Mouse (Mus musculus): ENCODE data around the gene Mtg2.

Gene Mtg2

DNA sequence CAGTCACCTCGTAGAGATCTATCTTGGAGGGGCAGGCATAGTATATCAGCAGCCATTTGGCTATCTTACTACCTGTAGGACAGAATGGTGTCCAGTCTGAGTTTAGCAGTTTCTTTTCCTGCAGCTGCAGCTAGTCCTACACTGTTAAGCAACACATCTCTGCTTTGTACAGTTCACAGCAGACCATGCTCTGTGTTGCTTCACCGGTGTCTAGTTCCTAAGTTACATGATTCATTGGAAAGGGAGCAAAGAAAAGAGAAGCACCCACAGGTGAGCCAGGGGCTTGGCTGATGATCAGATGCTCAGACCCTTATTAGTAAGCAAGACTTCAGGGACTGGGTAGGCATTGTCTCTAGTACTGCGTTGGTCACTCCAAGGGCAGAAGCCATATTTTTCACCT is 63.5 kb downstream of the Mtg2 start:
- ChIA-PET POLR2A (interaction anchor here in 2 of 4 experiments (1.0 to 1.7 kb wide), 3 partner anchors 15 to 229 kb away, joined by 3 read pairs; partner anchors contain the start of gene Osbpl2 (in 1 of the 2)), CTCF (no interaction called here)

DNA sequence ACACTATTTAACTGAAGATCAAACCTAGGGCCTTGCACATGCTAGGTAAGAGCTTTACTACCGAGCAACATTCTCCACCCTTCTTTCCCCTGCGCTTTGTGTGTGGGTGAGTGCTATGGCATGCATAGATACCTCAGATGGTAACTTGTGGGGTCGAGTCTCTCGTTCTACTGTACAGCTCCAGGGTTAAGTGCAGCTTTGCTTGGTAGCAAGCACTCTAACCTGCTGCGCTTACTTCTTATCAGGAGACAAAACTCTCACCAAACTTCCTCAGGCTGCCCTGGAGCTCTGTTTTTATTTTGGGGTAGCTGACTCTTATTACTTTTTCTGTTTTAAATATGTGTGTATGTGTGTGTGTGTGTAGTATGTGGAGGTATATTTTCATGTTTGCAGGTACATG is 65.0 kb downstream of the Mtg2 start:
- ChIA-PET CTCF (interaction anchor here in 2 of 4 experiments (0.6 to 2.2 kb wide), 7 partner anchors 17 to 212 kb away, joined by 3 to 10 read pairs (median 4); partner anchors contain the start of gene Osbpl2 (in 1 of the 2)), POLR2A (interaction anchor here in 1 of 4 experiments (1.5 to 1.7 kb wide), 2 partner anchors 16 to 114 kb away, joined by 3 read pairs; partner anchors contain the start of gene Osbpl2)
